Mouse (Mus musculus) liver, embryonic 14.5 days (tissue): ENCODE data around the gene Nrxn2.

ENCODE experiments used
- CTCF ChIP-seq: IDR thresholded peaks from 2 replicates; pipeline ENCODE4 v1.5.1; 2016; ENCODE audit warnings: antibody characterized with exemption, low read depth, control low read depth
- EP300 ChIP-seq: IDR thresholded peaks from 2 replicates; pipeline ENCODE4 v1.6.1; 2016; ENCODE audit warnings: antibody characterized with exemption, low read depth

DNA sequence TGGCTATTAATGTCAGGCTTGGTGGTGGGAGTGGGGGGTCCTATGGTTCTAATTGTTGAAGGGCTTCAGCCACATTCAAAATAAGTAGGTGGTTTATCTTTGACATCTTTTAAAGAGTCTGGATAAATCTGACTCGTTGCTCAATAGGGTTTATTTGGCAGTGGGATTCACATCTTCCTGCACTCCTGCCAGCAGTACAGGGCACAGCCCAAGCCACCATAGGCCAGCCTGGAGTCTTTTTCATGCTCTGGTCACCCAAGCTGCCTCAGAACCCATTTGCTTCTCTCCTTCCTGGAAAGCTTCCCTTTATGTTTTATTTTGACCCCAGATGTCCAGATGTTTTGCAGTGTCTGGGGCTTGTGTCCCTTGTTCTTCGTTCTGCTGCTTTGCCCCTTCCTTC lies 41.9 kb upstream of the Nrxn2 start:
- no peak for TF ChIP-seq EP300
- no peak for TF ChIP-seq CTCF
